Mouse (Mus musculus) hematopoietic stem cell, adult 5-6 weeks (primary cell): Measurements from ENCODE around the gene Ryk. TPM values are rescaled to one million over a fixed set of nuclear protein-coding genes. Genes with fewer than 3 reads are reported as not detected.

Experiments
- ATAC-seq, 2 experiments: fragments of 125-278 bp in 1 of 2; replicated peaks in 1 of 2; 2 replicates each; pipeline ENCODE4 v1.8.0; 2016 to 2017; ENCODE audit warnings: inconsistent platforms in 2 of 2, mild to moderate bottlenecking in 2 of 2, moderate number of reproducible peaks in 2 of 2, low read depth in 1 of 2, moderate TSS enrichment in 1 of 2; ENCODE audit not compliant: low FRiP score in 2 of 2, poor library complexity in 2 of 2, severe bottlenecking in 2 of 2, insufficient read depth in 1 of 2, low TSS enrichment in 1 of 2
- total RNA-seq: library from RNA; stranded (forward); fragments of 172-1452, 232-1000 nt; gene quantifications from 2 replicates; pipeline ENCODE4 v1.2.3, GENCODE M21; 2017

The Ryk gene
- 7.3 and 7.5 TPM in 2 replicates for total RNA-seq

- ATAC-seq, result peak; percentile 43 to 54; a peak in 3 of 4 replicates
Observed at GRCm38 (mm10) chr9:102834742-102835591, at the start of gene Ryk. TSS of gene Ryk (plus strand) at chr9:102834917.

DNA sequence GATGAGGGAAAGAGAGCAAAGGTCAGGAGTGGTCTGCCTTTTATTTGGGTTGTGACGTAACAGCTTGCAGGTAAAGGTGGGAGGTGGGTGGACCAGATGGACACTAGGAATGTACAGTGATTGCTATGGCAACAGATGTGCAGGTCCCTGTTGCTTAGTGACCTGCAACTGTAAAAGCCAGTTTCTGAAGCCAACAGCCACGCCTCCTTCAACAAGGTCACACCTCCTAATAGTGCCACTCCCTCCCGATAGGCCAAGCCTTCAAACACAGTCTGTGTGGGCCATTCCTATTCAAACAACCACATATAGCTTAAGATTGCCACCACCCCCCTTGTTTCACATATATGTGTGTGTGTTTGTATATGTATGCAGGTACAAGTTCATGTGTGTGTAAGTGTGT lies 45.2 kb upstream of the Ryk start:
- ATAC-seq, result no peak

DNA sequence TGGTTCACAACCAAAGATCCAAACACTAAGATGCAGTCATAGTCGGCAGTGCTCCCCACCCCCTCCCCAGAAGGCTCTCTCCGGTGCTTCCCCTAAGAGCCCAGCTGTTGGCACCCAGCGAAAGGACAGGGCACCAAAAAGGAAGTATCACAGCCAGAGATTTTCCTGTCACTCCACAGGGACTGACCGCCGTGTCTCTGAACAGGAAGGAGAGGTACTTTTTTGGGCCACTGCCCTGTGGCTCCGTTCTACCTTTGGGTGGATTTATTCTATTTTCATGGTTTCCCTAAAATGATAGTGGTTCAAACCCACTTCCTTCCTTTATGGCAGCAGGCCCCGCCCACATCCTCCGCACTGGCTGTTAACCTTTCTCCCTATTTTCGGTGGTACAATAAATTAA lies 42.9 kb upstream of the Ryk start:
- peak; percentile 91 to 94 for ATAC-seq

GRCm38 (mm10) chr9:102792836-102793235 lies 41.9 kb upstream of the Ryk start:
- no peak for ATAC-seq

DNA sequence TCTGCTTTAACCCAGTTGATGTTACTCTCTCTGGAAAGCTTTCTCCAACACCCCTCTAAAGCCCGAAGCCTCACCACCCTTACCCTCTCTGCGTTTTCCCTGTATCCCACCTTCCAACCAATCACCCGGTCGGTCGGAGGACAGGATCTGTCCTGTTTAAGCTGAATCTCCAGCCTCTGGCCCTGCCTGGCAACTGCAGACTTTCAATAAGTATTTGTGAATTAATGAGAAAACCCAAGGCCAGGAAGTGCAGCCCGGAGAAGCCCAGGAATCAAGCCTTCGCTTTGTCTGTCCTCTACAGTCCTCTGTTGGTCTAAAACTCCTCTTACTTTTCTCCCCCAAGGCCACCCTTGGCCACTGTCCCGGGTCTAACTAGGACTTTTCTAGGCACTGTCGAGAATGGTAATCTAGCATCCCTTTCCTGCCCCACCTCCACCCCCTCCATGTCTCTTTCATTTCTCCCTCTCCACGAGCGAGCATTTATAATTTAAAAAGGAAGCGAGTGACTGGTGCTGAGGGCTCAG lies 41.4 kb upstream of the Ryk start:
- no peak for ATAC-seq

DNA sequence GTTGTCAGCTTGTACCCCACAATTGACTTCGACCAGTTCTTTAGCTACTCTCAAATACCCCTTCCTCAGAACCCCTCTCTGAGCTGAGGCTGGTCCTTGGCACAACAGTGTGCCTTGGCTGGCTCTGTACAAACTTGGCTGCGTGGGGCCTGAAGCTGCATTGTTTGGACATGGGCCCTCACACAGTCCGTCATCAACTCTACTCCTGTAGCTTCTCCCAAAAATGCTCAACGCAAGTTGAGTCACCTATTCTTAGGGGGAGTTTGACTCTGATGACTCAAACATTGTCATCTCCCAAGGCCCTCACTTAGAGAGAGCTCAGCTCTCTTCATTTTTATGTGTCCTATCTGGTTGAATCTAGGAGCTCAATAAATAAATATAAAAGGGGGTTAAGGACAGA lies 36.3 kb upstream of the Ryk start:
- ATAC-seq, result no peak

GRCm38 (mm10) chr9:102806056-102806573 lies 28.6 kb upstream of the Ryk start:
- no peak for ATAC-seq

- peak in 1 of 2 experiments; percentile 17; a peak in 1 of 4 replicates for ATAC-seq
Observed at GRCm38 (mm10) chr9:102811192-102811591, 23.5 kb upstream of the Ryk start.

- no peak for ATAC-seq
Observed at GRCm38 (mm10) chr9:102818228-102818627, 16.5 kb upstream of the Ryk start.

GRCm38 (mm10) chr9:102828604-102829003 lies 6.1 kb upstream of the Ryk start:
- no peak for ATAC-seq

- no peak for ATAC-seq
Observed at GRCm38 (mm10) chr9:102831541-102831940, 3.2 kb upstream of the Ryk start.

DNA sequence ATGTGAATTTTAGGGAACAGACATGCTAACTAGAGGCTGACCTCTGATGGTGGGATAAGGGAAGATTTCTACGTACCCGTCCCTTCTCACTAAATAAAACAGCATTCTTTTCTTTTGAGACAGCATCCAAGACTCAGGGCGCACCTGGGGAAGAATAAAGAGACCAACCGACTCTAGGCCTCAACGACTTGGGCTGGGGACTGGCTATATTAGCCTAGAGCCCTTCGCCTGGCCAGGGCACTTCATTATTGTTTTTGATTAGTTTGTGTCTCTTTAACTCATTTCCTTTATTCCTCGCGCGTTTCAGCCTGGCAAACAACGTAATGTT lies 339 bp upstream of the Ryk start:
- ATAC-seq, result no peak

DNA sequence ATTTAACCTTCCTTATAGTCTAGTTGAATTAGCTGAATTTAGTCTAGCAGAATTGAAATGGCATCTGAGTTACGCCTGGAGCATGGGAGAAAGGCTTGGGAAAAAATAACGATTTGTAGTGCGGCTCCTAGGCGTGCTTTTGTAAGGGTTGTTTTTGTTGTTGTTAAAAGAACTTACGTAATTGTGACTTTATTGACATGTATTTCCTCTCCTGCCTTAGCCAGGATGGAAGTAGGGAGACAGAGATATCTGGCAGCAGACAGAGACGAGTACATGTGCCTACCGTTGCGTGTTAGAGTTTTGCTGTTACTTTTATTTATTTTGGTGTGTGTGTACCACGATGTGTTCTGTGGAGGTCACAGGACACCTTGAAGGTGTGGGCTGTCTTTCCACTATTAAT lies 1.6 kb downstream of the Ryk start:
- ATAC-seq, result no peak

GRCm38 (mm10) chr9:102840792-102841778 lies 6.4 kb downstream of the Ryk start:
- no peak for ATAC-seq

DNA sequence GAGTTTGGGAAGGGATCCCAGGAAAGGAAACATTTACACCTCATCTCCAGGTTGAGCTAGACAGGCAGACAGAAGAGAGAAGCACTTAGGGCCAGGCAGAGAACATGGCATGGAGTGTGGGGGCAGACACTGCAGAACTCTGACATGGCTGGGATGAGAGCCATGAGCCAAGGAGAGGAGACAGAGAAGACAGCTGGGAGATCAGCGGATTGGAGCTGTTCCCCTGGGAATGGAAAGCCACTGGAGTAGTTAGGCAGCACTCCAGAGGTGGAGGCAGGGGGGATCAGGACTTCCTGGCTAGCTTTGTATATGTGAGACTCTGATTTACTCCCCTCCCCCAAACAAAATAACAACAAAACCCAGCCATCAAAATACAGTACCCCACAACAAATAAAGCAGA lies 7.1 kb downstream of the Ryk start:
- ATAC-seq, result 0 out of 4 replicates have a peak, but pooled peaks of 1 of the 2 experiments have one; percentile 4

DNA sequence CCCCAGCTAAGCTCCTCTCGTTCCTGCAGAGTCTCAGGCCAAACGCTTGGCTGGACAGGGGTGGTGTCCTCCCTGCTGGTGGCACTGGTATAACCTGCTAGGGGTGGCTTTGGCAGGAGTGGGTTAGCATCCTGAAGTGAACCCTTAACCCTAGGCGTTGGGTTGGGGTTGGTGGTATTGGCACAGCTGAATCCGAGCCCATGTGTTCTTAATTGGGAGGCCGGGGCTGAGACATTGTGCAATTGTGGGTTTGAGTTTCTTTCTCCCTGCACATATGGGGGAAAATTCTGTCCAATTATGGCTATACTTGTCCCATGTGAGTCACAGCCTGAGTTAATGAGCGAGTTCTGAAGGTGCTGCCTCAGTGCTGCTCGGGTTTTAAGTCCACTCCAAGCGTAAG lies 7.8 kb downstream of the Ryk start:
- ATAC-seq, result no peak

GRCm38 (mm10) chr9:102843577-102843976 lies 8.9 kb downstream of the Ryk start:
- no peak for ATAC-seq

DNA sequence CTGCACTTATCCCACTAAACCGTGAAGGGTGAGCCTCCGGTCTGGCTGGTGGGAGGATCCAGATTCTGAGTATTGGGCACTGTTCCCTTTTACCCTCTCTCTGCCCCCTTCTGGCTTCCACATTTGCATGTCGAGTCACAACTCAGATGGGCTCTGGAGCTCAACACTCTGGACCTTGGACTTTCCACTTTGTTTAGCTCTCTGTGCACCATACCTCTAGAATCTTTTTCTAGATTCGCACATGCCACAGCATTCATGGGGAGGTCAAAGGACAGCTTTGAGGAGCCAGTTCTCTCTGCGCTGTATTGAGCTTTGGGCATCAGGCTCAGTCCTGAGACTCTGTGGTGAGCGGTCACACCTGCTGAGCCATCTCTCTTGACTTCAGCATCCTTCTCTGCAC lies 11.1 kb downstream of the Ryk start:
- ATAC-seq, result no peak
